Mouse (Mus musculus) B cell, adult 2 months (primary cell): ENCODE data around the gene Ephb4.

ENCODE experiments used
- DNase-seq, 2 experiments: peaks; one replicate each; pipeline ENCODE4 v3.0.0; 2022

The Ephb4 gene

GRCm38 (mm10) chr5:137349384-137350204, at the start of gene Ephb4:
TSS of gene Ephb4 (plus strand) at chr5:137350109.
- no peak for DNase-seq

- DNase-seq = no peak
Observed at GRCm38 (mm10) chr5:137301253-137301652, 48.7 kb upstream of the Ephb4 start.

DNA sequence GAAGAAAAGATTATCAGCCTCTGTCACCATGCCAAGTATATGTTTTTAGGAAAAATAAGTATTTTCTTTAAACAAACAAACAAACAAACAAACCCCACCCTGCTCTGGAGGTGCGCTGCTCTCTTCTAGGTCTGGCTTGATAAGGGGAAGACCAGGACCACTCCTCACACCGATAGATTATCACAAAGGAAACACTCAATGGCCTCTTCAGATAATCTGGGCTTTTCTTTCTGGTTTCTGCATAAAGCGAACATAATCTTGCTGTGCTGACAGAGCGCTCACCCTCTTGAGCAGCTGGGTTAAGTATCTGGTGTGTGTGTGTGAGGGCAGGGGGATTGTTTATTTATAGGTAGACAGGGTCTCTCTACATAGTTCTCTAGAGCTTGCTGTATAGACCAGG, 46.3 kb upstream of the Ephb4 start:
- no peak for DNase-seq

GRCm38 (mm10) chr5:137304165-137304564, 45.7 kb upstream of the Ephb4 start:
- no peak for DNase-seq

- no peak for DNase-seq
Observed at GRCm38 (mm10) chr5:137304816-137305215, 45.1 kb upstream of the Ephb4 start.

- peak; percentile 21 to 24 for DNase-seq
Observed at GRCm38 (mm10) chr5:137305822-137306221, 44.1 kb upstream of the Ephb4 start.

GRCm38 (mm10) chr5:137306439-137307005, 43.4 kb upstream of the Ephb4 start:
- DNase-seq = peak; percentile 16 to 24

- peak; percentile 86 for DNase-seq
Observed at GRCm38 (mm10) chr5:137307071-137307912, 42.6 kb upstream of the Ephb4 start, which contains the start of gene Srrt. TSS of gene Srrt (minus strand) at chr5:137307674.

DNA sequence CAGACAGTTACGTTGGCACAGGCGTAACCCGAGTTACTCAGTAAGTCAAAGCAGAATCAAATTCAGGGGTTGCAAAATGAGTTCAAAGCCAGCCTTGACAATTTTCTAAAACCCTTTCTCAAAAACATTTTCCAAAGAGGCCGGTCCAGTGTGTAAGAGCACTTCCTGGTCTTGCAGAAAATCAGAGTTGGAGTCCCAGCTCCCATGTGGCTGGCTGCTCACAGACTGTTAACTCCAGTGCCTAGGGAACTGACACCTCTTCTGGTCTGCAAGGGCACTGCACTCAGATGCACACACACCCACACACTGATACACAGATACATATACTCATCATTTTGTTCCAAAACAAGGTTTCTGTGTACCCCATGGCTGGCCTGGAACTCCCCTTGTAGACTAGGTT, 41.6 kb upstream of the Ephb4 start:
- DNase-seq = no peak

DNA sequence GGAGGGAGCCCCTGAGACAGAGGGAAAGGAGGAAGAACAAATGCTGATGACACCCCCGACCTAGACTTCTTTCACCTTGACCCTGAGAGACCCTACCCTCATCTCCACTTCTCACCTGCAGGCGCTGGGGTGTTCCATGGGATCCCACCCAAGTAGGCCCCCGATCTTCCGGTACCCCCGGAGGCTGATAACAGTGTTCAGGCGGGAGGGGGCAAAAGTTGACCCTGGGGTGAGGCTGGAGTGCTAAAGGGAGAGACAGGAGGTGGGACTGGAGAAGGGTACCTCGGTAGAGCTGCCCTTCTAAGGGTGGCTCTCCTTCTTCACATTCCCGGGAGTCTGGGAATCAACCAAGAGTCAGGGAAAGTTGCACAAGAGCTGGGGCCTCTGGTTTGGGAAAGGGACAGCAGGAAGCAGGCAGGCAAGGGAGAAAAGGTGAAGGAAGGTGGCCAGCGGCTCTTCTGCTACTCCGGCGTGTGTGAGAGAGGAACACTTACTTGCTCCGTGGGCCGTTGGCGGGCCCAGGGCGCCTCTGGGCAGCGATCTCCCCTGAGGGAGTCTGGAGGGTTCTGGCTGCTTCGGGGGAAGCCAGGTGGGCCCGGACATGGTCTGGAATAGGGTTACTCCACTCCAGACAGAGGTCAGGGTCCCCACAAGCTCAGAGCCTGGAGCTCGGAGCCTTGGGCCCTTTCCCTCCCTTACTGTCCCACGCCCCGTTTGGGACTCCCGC, 36.3 kb upstream of the Ephb4 start:
- no peak for DNase-seq

DNA sequence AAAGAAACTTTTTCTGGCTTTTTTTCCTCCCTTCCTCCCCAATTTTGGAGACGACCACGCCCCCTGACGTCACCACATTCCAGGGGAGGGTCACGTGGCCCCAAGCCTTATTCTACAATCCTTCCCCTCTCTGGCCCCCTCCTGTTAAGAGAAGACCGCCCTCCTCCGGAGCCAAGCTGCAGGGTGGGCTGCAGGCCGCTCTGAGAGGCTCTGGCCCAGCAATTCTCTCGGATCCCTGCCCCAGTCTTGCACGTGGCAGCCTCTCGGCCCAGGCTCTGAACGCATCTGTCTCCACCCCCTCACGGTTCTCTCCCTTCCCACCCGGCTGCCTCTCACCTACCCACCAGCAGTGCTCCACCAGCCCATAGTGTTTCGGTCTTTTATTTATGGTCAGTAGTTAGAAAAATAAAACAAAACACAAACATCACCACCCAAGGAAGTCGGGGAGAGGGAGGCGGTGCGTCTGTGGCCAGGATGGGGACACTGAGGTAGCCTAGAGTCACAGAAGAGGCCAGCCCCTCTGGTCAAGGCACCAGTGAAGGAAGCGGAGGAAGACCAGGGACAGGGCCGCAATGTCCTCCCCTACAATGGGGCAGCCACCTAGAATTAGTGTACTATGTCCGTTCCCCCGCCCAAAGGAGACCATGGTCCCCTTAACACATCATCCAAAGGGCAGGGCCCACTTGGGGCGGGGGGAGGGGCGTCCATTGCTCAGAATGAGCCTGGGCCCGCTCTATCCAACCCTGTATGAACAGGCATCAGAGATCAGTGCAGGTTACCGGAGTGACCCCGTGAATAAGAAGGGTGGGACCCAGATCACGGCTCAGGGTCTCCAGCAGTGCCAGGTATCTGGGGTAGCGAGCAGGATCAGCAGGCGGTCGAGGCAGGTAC, 35.5 kb upstream of the Ephb4 start, which contains the start of gene Trip6:
Trip6 (minus strand) TSS at position 212 of the 891 bp plus-strand sequence.
- DNase-seq = no peak

DNA sequence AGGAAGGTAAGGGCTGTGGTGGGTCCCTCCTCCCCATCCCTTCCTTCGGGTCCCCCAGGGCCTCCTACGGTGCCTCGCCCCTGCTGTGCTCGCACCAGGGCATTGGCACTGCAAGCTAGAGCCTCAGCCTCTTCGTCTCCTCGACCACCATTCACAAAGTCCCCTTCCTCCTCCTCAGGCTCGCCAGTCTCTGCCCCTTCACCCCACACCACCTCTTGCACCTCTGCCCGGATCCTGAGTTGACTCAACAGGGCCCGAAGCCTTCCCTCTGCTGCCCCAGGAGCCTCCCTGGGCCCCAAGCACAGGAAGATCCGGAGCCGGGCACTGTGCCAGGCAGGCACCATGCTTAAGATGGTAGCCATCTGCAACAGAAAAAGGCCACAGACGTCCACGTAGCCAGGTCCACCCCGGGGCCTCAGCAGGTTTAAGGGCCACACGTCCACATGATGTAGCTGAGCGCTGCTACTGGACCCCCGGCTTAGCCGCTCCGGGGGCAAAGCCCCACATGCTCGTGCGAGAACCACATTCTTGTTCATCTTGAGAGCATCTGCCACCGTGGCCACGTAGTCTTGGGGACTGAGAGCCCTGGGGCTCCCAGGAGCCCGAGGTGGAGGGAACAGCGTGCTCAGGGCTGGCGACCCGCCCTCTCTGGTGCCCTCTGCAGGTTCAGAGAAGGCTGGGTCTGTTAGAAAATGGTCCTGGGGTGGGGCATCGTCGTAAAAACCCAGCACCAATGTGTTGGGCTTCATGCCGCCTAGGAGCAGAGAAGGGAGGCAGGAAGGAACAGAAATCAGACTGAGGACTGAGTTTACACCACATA, 34.6 kb upstream of the Ephb4 start:
- peak; percentile 47 to 50 for DNase-seq

DNA sequence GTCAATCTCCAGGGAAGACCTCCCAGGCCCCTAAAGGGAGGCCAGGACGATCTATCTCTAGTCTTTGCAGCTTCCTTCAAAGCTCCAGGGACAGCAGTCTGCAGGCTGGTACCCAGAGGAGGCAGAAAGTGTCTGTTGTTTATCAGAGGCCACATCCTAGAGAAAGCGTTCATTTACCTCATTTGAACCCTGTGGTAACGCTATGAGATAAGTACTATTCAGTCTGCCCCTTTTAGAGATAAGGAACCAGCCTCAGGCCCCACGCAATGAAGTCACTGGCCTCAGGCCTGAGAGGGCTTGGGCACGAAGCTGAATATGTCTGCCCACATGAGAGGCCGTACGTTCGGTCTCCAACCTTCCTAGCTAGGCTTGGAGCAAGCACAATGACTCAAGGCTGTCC, 32.5 kb upstream of the Ephb4 start:
- DNase-seq = no peak

DNA sequence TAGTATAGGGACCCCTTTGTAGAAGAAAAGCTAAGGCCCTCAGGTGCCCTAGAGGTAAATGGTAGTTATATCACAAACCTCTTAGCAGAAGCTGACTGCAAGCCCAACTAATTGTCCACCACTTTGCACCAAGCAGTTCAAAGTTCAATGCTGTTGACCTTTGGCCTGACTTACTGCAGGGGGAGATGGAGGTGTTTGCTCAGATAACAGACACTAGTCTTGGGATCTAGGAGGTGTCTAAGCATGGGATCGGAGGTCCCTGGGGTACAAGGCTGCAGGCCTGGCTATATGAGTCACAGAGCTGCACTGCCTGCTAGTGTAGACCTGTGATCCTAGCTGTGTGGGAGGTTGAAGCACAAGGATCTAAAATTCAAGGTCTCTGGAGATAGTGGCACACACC, 31.3 kb upstream of the Ephb4 start:
- no peak for DNase-seq

GRCm38 (mm10) chr5:137320996-137321395, 28.9 kb upstream of the Ephb4 start:
- no peak for DNase-seq

- no peak for DNase-seq
Observed at GRCm38 (mm10) chr5:137330910-137331309, 19.0 kb upstream of the Ephb4 start.

DNA sequence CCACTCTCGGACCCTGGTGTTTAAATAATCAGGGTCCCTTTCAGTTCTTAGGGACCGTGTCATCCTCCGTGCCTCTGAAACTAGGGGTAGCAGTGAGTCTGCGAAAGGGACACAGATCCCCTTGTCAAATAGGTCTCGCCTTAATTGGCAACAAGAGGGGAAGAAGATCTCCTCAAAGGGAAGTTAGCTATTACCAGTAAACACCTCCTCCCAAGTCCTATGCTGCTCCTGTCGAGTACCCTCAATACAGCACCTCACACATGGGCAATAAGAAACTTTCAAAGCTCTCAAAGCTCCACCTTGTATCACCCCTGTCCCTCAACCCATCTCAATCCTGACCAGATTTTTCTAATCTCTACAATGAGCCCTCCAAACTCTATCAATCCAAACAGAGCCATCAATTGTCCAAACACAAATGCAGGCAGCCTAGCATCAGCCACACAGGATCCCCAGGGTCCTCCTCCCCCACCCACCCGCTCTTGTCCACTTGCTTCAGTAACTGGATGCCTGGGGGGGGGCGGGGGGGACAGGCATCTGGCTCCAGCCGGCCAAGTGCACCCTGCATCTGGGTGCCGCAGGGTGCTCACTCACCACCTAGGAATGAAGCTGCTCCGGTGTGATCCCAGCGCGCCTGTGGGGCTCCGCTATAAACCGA, 16.9 kb upstream of the Ephb4 start:
- no peak for DNase-seq

DNA sequence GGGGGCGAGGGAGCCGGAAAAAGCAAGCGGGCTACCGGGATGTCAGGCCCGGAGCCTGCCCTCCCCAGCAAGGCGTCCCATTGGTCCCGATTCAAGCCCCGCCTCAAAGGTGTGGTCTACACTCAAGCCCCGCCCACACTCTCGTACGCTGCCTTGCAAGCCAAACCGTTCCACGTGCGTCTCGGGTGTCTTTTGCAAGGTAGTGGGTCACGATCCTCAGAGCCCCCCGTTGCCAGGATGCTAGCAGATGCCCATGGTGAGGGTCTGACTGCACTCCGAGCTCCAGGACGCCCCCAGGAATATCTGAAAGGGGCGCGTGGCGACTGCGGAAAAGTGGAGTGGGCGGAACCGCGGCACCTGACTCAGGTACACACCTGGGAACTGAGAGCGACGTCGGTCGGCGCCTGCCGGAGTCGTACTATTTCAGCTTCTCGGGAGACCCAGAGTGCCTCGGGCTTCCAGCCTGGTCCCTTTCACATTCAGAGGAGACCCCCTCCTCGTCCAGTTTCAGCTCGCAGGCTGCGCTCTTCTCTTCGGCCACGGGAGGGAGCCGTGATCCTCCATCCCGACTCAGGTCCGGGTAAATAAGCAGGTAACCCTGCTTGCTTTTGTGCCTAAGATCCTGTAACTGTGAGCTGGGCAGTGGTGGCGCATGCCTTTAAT, 16.3 kb upstream of the Ephb4 start, which contains the start of gene Slc12a9:
Slc12a9 (minus strand) TSS at position 86 of the 663 bp plus-strand sequence.
- DNase-seq = peak; percentile 97

DNA sequence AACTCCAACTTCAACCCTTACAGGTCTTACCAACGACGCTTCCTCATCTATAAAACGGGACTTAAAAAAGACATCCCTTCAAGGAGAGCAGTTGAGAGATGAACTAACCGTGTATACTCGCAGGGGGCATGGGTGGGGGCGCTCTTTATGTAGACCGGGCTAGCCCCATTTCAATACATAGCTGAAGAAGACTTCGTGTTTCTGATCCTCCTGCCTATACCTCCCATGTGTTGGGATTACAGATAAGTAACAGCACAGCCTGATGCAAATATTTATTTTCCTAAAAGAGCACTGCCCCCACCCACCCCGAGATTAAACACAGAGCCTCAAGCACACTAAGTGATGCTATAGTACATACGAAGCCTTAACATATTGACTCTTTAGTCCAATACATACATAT, 15.6 kb upstream of the Ephb4 start:
- DNase-seq = no peak

GRCm38 (mm10) chr5:137335066-137335465, 14.8 kb upstream of the Ephb4 start:
- no peak for DNase-seq
